Mouse (Mus musculus): Measurements from ENCODE around the gene Plce1. TPM values are rescaled to one million over a fixed set of nuclear protein-coding genes. Genes with fewer than 3 reads are reported as not detected.

Gene Plce1
- polyA plus RNA-seq, 1 experiment from 2014 or later: 5.0 TPM

- WGBS: 68% methylated on average over 5 of the region's 5 CpGs
Measured at GRCm38 (mm10) chr19:38687326-38687725, 206.4 kb downstream of the Plce1 start.

GRCm38 (mm10) chr19:38688741-38689507 lies 208.0 kb downstream of the Plce1 start:
- WGBS: 89% methylated on average over 4 of the region's 4 CpGs
- H3K4me1 ChIP-seq (replicated peaks): no peaks in the 10 kb centered on the region
- no peak overlapping the region for H3K4me3 ChIP-seq
- H3K36me3 ChIP-seq: no peaks in the 10 kb centered on the region
- no peaks in the 10 kb centered on the region for H3K27me3 ChIP-seq (ENCODE audit: insufficient read depth, poor library complexity, severe bottlenecking)
- no peak overlapping the region for H3K27ac ChIP-seq
- DNase-seq (ENCODE audit: low spot score): no peak
- no peaks in the 10 kb centered on the region for H3K9me3 ChIP-seq

More at GRCm38 (mm10) chr19:38687326-38687725, 206.4 kb downstream of the Plce1 start:
- Histone ChIP-seq H3K4me3 (no peak overlapping the region), H3K4me1 (replicated peaks) (no peaks in the 10 kb centered on the region), H3K27me3 (ENCODE audit: insufficient read depth, poor library complexity, severe bottlenecking) (no peaks in the 10 kb centered on the region), H3K27ac (no peak overlapping the region), H3K36me3 (no peaks in the 10 kb centered on the region), H3K9me3 (no peaks in the 10 kb centered on the region)
- no peak for DNase-seq (ENCODE audit: low spot score)

DNA sequence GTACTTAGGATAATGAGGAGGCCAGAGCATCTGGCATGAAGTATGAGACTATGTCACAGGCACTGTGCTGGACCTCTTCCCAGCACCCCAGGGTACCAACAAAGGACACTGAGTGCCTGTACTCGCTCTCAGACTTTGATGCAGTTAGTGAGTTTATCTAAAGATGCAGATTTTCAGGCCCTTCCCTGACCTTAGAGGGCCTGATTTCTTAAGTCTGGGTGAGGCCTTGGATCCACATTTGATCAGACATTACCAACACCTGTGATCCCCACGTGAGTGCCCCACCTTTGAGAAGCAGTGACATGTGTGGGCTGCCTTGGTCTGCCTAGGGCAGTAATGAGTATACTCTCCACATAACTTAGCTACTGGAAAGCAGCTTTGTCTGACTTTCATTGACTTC lies 209.4 kb downstream of the Plce1 start:
- H3K36me3 ChIP-seq: no peaks in the 10 kb centered on the region
- 94% methylated on average over 2 of the region's 2 CpGs for WGBS

DNA sequence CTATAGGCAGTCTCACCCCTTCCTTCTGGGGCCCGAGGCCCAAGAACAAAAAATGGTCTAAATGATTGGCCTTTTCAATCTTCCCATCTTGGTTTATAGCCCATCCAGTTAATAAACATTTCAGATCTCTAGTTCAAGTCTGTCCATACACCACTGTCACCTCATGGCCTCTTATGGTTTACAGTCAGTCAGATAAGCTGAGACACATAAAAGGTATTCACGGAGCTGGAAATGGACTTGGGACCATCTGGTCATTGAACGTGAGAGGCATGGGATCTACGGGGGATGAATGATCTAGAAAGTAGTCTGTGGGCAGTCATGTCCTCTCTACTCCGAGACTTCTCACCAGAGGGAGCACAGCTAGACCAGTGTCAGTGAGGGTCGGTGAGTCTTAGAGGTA lies 210.6 kb downstream of the Plce1 start:
- DNase-seq (ENCODE audit: low spot score): no peak
- Histone ChIP-seq H3K36me3 (no peaks in the 10 kb centered on the region), H3K4me3 (no peak overlapping the region), H3K9me3 (no peaks in the 10 kb centered on the region), H3K27ac (no peak overlapping the region), H3K4me1 (replicated peaks) (no peaks in the 10 kb centered on the region), H3K27me3 (ENCODE audit: insufficient read depth, poor library complexity, severe bottlenecking) (no peaks in the 10 kb centered on the region)
- 92% methylated on average over 6 of the region's 6 CpGs for WGBS

More for the DNA sequence above, 209.4 kb downstream of the Plce1 start:
- H3K4me3 ChIP-seq: no peak overlapping the region
- no peaks in the 10 kb centered on the region for H3K27me3 ChIP-seq (ENCODE audit: insufficient read depth, poor library complexity, severe bottlenecking)
- DNase-seq (ENCODE audit: low spot score): no peak
- no peaks in the 10 kb centered on the region for H3K9me3 ChIP-seq
- H3K27ac ChIP-seq: no peak overlapping the region
- H3K4me1 ChIP-seq (replicated peaks): no peaks in the 10 kb centered on the region

- H3K4me3 ChIP-seq: no peak overlapping the region
- WGBS: 52% methylated on average over 2 of the region's 2 CpGs
- no peak overlapping the region for H3K27ac ChIP-seq
- H3K9me3 ChIP-seq: no peaks in the 10 kb centered on the region
- H3K36me3 ChIP-seq: no peaks in the 10 kb centered on the region
- no peaks in the 10 kb centered on the region for H3K4me1 ChIP-seq (replicated peaks)
- DNase-seq (ENCODE audit: low spot score): no peak
- no peaks in the 10 kb centered on the region for H3K27me3 ChIP-seq (ENCODE audit: insufficient read depth, poor library complexity, severe bottlenecking)
Measured at GRCm38 (mm10) chr19:38693331-38693730, 212.4 kb downstream of the Plce1 start.

DNA sequence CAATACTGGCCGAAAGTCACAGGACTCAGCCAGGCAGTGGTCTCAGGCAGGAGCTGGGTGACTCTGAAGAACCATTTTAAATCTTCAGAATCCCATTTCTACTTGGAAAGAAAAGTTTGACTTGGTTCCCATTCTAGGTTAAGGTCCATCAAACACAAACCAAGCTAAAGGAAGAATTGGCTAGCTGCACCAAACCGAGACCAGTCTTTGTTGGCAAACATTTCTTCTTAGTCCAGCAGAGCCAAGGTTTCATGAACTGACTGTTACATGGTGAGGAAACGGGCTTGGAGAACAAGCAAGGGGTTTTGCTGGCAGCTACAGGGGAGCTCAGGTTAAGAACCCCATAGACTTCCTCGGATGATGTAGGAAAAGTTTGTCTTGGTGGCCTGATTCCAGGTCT lies 212.9 kb downstream of the Plce1 start:
- 91% methylated on average over 4 of the region's 4 CpGs for WGBS
- Histone ChIP-seq H3K36me3 (no peaks in the 10 kb centered on the region), H3K9me3 (no peaks in the 10 kb centered on the region), H3K27ac (no peak overlapping the region), H3K4me1 (replicated peaks) (no peaks in the 10 kb centered on the region), H3K27me3 (ENCODE audit: insufficient read depth, poor library complexity, severe bottlenecking) (no peaks in the 10 kb centered on the region), H3K4me3 (no peak overlapping the region)
- no peak for DNase-seq (ENCODE audit: low spot score)

DNA sequence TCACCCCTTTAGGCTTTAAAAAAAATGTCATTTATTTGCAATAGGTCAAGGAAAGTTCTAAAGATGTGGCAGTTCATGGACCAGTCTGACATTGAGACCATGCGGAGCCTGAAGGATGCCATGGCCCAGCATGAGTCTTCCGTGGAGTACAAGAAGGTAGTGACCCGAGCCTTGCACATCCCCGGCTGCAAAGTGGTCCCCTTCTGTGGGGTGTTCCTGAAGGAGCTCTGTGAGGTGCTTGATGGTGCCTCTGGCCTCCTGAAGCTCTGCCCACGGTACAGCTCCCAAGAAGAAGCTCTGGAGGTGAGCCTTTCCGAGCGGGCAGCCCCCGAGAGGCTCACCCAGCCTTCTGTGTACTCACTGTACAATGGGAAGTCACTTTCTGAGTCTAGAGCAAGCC lies 220.9 kb downstream of the Plce1 start:
- H3K27me3 ChIP-seq (ENCODE audit: insufficient read depth, poor library complexity, severe bottlenecking): no peaks in the 10 kb centered on the region
- H3K27ac ChIP-seq: no peak overlapping the region
- no peak overlapping the region for H3K4me3 ChIP-seq
- DNase-seq (ENCODE audit: low spot score): no peak
- WGBS: 92% methylated on average over 8 of the region's 8 CpGs
- H3K9me3 ChIP-seq: no peaks in the 10 kb centered on the region
- no peaks in the 10 kb centered on the region for H3K36me3 ChIP-seq
- no peaks in the 10 kb centered on the region for H3K4me1 ChIP-seq (replicated peaks)

DNA sequence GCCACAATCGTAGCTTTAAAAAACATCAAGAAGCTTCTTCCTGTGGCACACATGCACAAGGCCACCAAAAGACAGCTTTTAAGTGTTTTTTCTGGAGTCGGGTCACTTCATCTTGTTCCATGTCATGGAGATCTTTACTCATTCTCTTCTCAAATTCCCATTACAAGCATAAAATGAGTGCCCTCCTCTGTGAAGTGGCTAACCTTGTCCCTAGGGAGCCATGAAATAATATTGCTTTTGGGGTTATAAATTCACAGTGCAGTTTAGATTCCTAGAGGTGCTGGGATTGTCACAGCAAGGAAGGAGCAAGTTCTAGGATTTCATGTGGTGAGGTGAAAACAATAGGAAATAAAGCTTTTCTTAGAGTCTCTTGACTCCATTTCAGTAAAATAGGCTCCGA lies 223.8 kb downstream of the Plce1 start:
- no peak for DNase-seq (ENCODE audit: low spot score)
- Histone ChIP-seq H3K9me3 (no peaks in the 10 kb centered on the region), H3K27me3 (ENCODE audit: insufficient read depth, poor library complexity, severe bottlenecking) (no peaks in the 10 kb centered on the region), H3K36me3 (no peaks in the 10 kb centered on the region), H3K4me1 (replicated peaks) (no peaks in the 10 kb centered on the region), H3K4me3 (no peak overlapping the region), H3K27ac (no peak overlapping the region)
- WGBS: 74% methylated on average over 3 of the region's 3 CpGs

DNA sequence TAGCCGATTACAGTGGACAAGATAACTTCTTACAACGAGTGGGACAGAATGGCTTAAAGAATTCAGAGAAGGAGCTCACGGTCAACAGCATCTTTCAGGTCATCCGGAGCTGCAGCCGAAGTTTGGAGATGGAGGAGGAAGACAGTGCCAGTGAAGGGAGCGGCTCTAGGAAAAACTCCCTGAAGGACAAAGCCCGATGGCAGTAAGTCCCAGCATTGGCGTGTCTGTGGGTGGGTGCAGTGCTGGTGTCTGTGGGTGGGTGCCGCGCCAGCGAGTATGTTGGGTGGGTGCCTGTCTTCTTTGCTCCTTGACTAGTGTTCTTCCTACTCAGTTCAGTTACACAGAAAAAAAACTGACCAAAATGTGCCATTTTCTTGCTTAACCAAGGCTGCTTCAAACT lies 224.3 kb downstream of the Plce1 start:
- DNase-seq (ENCODE audit: low spot score): no peak
- Histone ChIP-seq H3K4me1 (replicated peaks) (no peaks in the 10 kb centered on the region), H3K4me3 (no peak overlapping the region), H3K27ac (no peak overlapping the region), H3K9me3 (no peaks in the 10 kb centered on the region), H3K36me3 (no peaks in the 10 kb centered on the region), H3K27me3 (ENCODE audit: insufficient read depth, poor library complexity, severe bottlenecking) (no peaks in the 10 kb centered on the region)
- WGBS: 90% methylated on average over 11 of the region's 11 CpGs

DNA sequence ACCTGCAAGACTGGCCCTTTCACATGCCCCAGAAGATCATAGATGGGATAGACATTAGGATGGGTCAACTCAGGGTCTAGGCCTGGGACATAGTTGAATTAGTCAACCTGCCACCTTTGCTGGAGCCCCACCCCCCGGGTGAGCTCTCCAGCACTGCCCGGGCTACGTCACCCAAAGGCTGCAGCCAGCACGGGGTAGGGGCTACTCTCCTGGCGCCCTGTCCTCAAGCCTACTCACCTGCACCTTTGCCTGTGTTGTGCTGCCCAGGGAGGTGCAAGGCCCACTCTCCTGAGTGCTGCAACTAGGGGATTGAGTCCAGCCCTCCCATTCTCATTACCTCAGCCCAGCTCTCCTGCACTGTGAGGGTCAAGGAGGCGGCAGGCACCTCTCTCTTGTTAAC lies 225.5 kb downstream of the Plce1 start:
- WGBS: 87% methylated on average over 6 of the region's 6 CpGs
- no peak for DNase-seq (ENCODE audit: low spot score)
- H3K27me3 ChIP-seq (ENCODE audit: insufficient read depth, poor library complexity, severe bottlenecking): no peaks in the 10 kb centered on the region
- H3K4me1 ChIP-seq (replicated peaks): no peaks in the 10 kb centered on the region
- no peak overlapping the region for H3K4me3 ChIP-seq
- H3K36me3 ChIP-seq: no peaks in the 10 kb centered on the region
- no peak overlapping the region for H3K27ac ChIP-seq
- H3K9me3 ChIP-seq: no peaks in the 10 kb centered on the region

DNA sequence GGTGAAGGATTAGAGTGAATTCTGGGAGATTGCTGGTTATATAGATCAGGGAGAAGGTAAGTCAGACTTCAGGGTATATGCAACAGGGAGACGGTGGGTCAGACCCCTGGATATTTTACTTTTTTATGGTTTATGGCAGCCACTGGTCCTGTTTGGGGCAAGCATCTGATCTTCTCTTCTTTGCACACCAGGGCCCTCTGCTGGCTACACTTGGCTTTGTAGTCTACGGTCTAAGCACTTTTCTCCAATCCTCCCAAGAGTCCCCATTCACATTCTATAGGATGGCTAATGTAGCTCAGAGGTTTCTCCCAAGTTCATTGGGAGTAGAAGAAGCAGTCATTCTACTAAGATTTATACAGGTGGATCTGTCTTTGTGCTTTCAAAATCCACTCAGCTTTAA lies 228.5 kb downstream of the Plce1 start:
- WGBS: 91% methylated on average over 2 of the region's 2 CpGs
- no peaks in the 10 kb centered on the region for H3K36me3 ChIP-seq
- H3K27ac ChIP-seq: no peak overlapping the region
- H3K27me3 ChIP-seq (ENCODE audit: insufficient read depth, poor library complexity, severe bottlenecking): no peaks in the 10 kb centered on the region
- DNase-seq (ENCODE audit: low spot score): no peak
- H3K4me3 ChIP-seq: no peak overlapping the region
- no peaks in the 10 kb centered on the region for H3K9me3 ChIP-seq
- H3K4me1 ChIP-seq (replicated peaks): no peaks in the 10 kb centered on the region

DNA sequence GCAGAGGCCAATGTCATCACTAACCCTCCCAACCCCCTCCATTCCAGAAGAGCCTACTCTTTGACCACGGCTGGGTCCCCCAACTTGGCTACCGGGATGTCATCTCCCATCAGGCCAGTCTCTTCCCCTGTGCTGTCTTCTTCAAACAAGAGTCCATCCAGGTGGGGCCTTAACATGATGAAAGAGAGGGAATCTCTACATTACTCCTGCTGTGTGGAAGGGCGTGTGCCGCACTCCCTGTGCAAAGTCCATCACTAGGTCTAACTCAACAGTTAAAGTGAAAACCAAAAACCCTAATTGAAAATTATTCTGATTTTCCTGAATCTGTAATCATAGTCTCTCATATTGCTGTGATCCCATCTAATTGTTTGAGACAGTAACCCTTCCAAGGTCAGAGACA lies 240.9 kb downstream of the Plce1 start:
- DNase-seq (ENCODE audit: low spot score): no peak
- H3K36me3 ChIP-seq: peaks cover 20% of the 10 kb centered on the region
- no peaks in the 10 kb centered on the region for H3K4me1 ChIP-seq (replicated peaks)
- WGBS: 92% methylated on average over 4 of the region's 4 CpGs
- H3K27me3 ChIP-seq (ENCODE audit: insufficient read depth, poor library complexity, severe bottlenecking): no peaks in the 10 kb centered on the region
- H3K27ac ChIP-seq: no peak overlapping the region
- H3K4me3 ChIP-seq: no peak overlapping the region
- H3K9me3 ChIP-seq: no peaks in the 10 kb centered on the region

- no peak for DNase-seq (ENCODE audit: low spot score)
- 91% methylated on average over 6 of the region's 6 CpGs for WGBS
Measured at GRCm38 (mm10) chr19:38722982-38723381, 242.1 kb downstream of the Plce1 start.

DNA sequence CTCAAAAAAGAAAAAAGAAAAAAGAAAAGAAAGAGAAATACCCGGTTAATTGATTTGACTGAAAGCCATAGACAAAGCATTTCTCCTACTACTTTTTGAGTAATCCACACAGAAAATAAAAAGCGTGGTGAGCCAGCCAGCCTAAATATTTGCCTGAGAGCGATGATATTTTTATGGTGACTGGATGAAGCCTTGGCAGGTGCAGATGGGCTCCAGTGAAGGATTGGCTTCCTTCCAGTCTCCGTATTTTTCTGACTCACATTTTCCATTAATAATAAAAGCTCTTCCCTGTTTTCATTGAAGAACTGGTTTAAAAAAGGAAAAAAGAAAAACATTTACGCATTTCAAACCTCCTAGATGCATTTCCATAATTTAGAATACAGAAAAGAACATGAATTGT lies 243.1 kb downstream of the Plce1 start:
- Histone ChIP-seq H3K36me3 (peaks cover 16% of the 10 kb centered on the region; the same call in 1 of the 2 replicates), H3K9me3 (no peaks in the 10 kb centered on the region), H3K27ac (no peak overlapping the region), H3K4me1 (replicated peaks) (no peaks in the 10 kb centered on the region), H3K4me3 (no peak overlapping the region), H3K27me3 (ENCODE audit: insufficient read depth, poor library complexity, severe bottlenecking) (no peaks in the 10 kb centered on the region)
- 81% methylated on average over 5 of the region's 5 CpGs for WGBS
- no peak for DNase-seq (ENCODE audit: low spot score)

More at GRCm38 (mm10) chr19:38722982-38723381, 242.1 kb downstream of the Plce1 start:
- Histone ChIP-seq H3K4me3 (no peak overlapping the region), H3K36me3 (peaks cover 16% of the 10 kb centered on the region; the same call in 1 of the 2 replicates), H3K27me3 (ENCODE audit: insufficient read depth, poor library complexity, severe bottlenecking) (no peaks in the 10 kb centered on the region), H3K4me1 (replicated peaks) (no peaks in the 10 kb centered on the region), H3K27ac (no peak overlapping the region), H3K9me3 (no peaks in the 10 kb centered on the region)

All from hindbrain, embryonic 10.5 days (tissue).